In genomic region chr10:23894601-23895349, GRCm38 (mm10) we compare ENCODE assay signal across 8 mouse cellular contexts. TPM values are rescaled to one million over a fixed set of nuclear protein-coding genes. Genes with fewer than 3 reads are reported as not detected.
DNase-seq lines count a peak whose midpoint lies in the region; ATAC-seq and TF ChIP-seq lines count a peak whose summit lies in the region.

TSS of gene Vnn1 (plus strand) at chr10:23894688.

- no peaks in the 10 kb centered on the region for H3K9me3 ChIP-seq in ES-E14 (ENCODE audit: control insufficient read depth, insufficient read depth, low read depth, low read length)
- H3K9me3 ChIP-seq in heart, embryonic 14.5 days (ENCODE audit: control insufficient read depth, low read length), result no peaks in the 10 kb centered on the region

- H3K4me1 ChIP-seq in ES-E14 (ENCODE audit: control insufficient read depth in 2 of 2, insufficient read depth in 2 of 2, low read length in 2 of 2, poor library complexity in 1 of 2), result no peaks in the 10 kb centered on the region; a peak in 1 of 4 replicates
- H3K4me1 ChIP-seq in heart, embryonic 14.5 days (ENCODE audit: control insufficient read depth in 2 of 2, insufficient read depth in 2 of 2, low read length in 2 of 2), result peaks cover 4 to 5% of the 10 kb centered on the region in 2 experiments; a peak in 1 of 4 replicates

- no peak within 1 kb of the TSS for H3K27ac ChIP-seq in ES-E14 (ENCODE audit: insufficient read depth, low read depth, low read length, poor library complexity, severe bottlenecking)
- H3K27ac ChIP-seq in heart, embryonic 14.5 days (replicated peaks in 1 of 2; ENCODE audit: control insufficient read depth in 1 of 2, insufficient read depth in 1 of 2, low read depth in 2 of 2, low read length in 2 of 2), result 0 out of 4 replicates have a peak within 1 kb of the TSS, but pooled peaks of 1 of the 2 experiments have one; percentile 34

- 12% methylated on average over 21 of the region's 21 CpGs for WGBS in heart, embryonic 14.5 days
- 14% methylated on average over 21 of the region's 21 CpGs for WGBS in large intestine, adult 2 months

- in situ Hi-C loops in ES-E14 (cut with MboI; ENCODE audit: low sequenced_read_pairs in 2 of 2, unreplicated experiment in 2 of 2), result no loop called here

- no peak for ATAC-seq in heart, embryonic 14.5 days (ENCODE audit: insufficient number of reproducible peaks, insufficient read depth, low FRiP score, low read depth)

- H3K4me3 ChIP-seq in ES-E14 (ENCODE audit: insufficient read depth in 1 of 2, low read depth in 1 of 2, low read length in 2 of 2, poor library complexity in 1 of 2, severe bottlenecking in 1 of 2) (no peak within 1 kb of the TSS), myocyte (no peak within 1 kb of the TSS)
- H3K4me3 ChIP-seq in heart, embryonic 14.5 days (ENCODE audit: control insufficient read depth in 1 of 2, insufficient read depth in 1 of 2, low read depth in 1 of 2, low read length in 2 of 2), result peak within 1 kb of the TSS; percentile 40 to 63

- H3K36me3 ChIP-seq in ES-E14 (ENCODE audit: control insufficient read depth, insufficient read depth, low read length, poor library complexity, severe bottlenecking), result no peaks in the 10 kb centered on the region
- no peaks in the 10 kb centered on the region for H3K36me3 ChIP-seq in heart, embryonic 14.5 days (ENCODE audit: control insufficient read depth, insufficient read depth, low read length)
- no peaks in the 10 kb centered on the region for H3K36me3 ChIP-seq in myocyte (ENCODE audit: control insufficient read depth, insufficient read depth)

- H3ac ChIP-seq in myocyte (ENCODE audit: control insufficient read depth, insufficient read length), result no peak within 1 kb of the TSS

- H3K9ac ChIP-seq in ES-E14 (ENCODE audit: insufficient read depth, low read depth, low read length, poor library complexity, severe bottlenecking), result no peak within 1 kb of the TSS
- peak within 1 kb of the TSS; percentile 18 for H3K9ac ChIP-seq in heart, embryonic 14.5 days (ENCODE audit: low read length)

- DNase-seq in ES-E14 (ENCODE audit: low read depth, low spot score), result peak; percentile 11
- DNase-seq in adrenal gland, postnatal 10 days, result peak; percentile 46
- DNase-seq in large intestine, adult 2 months (ENCODE audit: low read depth, low spot score), result no peak
- no peak for DNase-seq in thymus, postnatal 25 days
- DNase-seq in urinary bladder, adult 2 months (ENCODE audit: low spot score), result no peak
- DNase-seq in gastrocnemius, adult 8-10 months (ENCODE audit: low spot score in 2 of 2), result no peak

- TF ChIP-seq POLR2A in myocyte (IDR thresholded peaks at IDR 0.05; ENCODE audit: insufficient read length, low read depth), result no peak

- H3K27me3 ChIP-seq in heart, embryonic 14.5 days (ENCODE audit: control insufficient read depth, insufficient read depth, low read length), result no peaks in the 10 kb centered on the region
- no peaks in the 10 kb centered on the region for H3K27me3 ChIP-seq in myocyte (ENCODE audit: control insufficient read depth, insufficient read depth, insufficient read length)

- H3K79me2 ChIP-seq in myocyte (ENCODE audit: control insufficient read depth, insufficient read depth), result no peaks in the 10 kb centered on the region

- peak within 1 kb of the TSS; percentile 71 for H3K4me2 ChIP-seq in heart, embryonic 14.5 days (ENCODE audit: low read length)
- H3K4me2 ChIP-seq in myocyte (ENCODE audit: low read depth), result peak within 1 kb of the TSS; percentile 70

TF ChIP-seq in ES-E14, 5 proteins besides CTCF, POLR2A, EP300 and RAD21:
- TF ChIP-seq CHD2 (IDR thresholded peaks at IDR 0.05; ENCODE audit: low read depth, low read length) (no peak), ZC3H11A (IDR thresholded peaks at IDR 0.05; ENCODE audit: borderline replicate concordance, low read depth, low read length) (no peak), HCFC1 (IDR thresholded peaks at IDR 0.05; ENCODE audit: borderline replicate concordance, insufficient read depth, low read length) (no peak)

TF ChIP-seq in myocyte, 11 proteins besides CTCF, POLR2A, EP300 and RAD21:
- no peak for TF ChIP-seq TCF3 (IDR thresholded peaks at IDR 0.05; ENCODE audit: insufficient read length, low read depth)
- no peak for TF ChIP-seq CEBPB (IDR thresholded peaks at IDR 0.05; ENCODE audit: insufficient read depth, poor library complexity, severe bottlenecking)
- TF ChIP-seq USF1 (IDR thresholded peaks at IDR 0.05; ENCODE audit: low read depth), result peak; percentile 40
- TF ChIP-seq TCF12 (IDR thresholded peaks at IDR 0.05; ENCODE audit: insufficient read depth, poor library complexity, severe bottlenecking), result no peak

RNA-seq across cellular contexts. Expression of gene Vnn1, which starts in this region (rescaled TPM):
- total RNA-seq in ES-E14 (2012; rRNA removed), result 2.0 and 4.1 TPM in 2 replicates
- 10 to 100 TPM; 23.2 to 27.0 TPM for total RNA-seq in adrenal gland, postnatal 10 days (2021)
- polyA plus RNA-seq in heart, embryonic 14.5 days (2014; fragmentation: Nextera tagmentation; extraction: Ambion mirVana), result 3.7 and 4.5 TPM in 2 replicates
- polyA plus RNA-seq in large intestine, adult 2 months (2012; rRNA removed), result 58.1 and 174 TPM in 2 replicates
- polyA plus RNA-seq in myocyte (2012; fragmentation: generic; extraction: Trizol), result not detected
- 1.7 and 2.0 TPM in 2 replicates for polyA plus RNA-seq in urinary bladder, adult 2 months (2012; rRNA removed)
- under 1 TPM in 2 of 4 experiments, not detected in 2; 0.13 to 0.35 TPM for total RNA-seq in gastrocnemius, adult 8-10 months (2022)

Comparison
In these comparisons a context has a peak if more than half of its experiments do, and no peak if none do; other contexts are left out.
1. RNA of gene Vnn1 (polyA plus RNA-seq): 58.1 to 174 TPM in large intestine, adult 2 months; 3.7 to 4.5 TPM in heart, embryonic 14.5 days, 1.7 to 2.0 TPM in urinary bladder, adult 2 months and not detected in myocyte (single experiment); every median in the first group is over 10 times any median in the second.
2. DNase-seq: peak in ES-E14 (single experiment) and adrenal gland, postnatal 10 days (single experiment); none in large intestine, adult 2 months (single experiment), thymus, postnatal 25 days (single experiment), urinary bladder, adult 2 months (single experiment) and gastrocnemius, adult 8-10 months (0 of 2).
3. H3K4me3 ChIP-seq: peak in heart, embryonic 14.5 days (2 of 2); none in ES-E14 (0 of 2) and myocyte (single experiment).